Mouse (Mus musculus) embryonic facial prominence, embryonic 10.5 days (tissue): ENCODE data around the gene Scrn1. TPM values are rescaled to one million over a fixed set of nuclear protein-coding genes. Genes with fewer than 3 reads are reported as not detected.

Experiments used
- DNase-seq: peaks from one replicate; pipeline ENCODE4 v3.0.0-alpha.2; 2017; ENCODE audit warnings: low spot score
- H3K27ac ChIP-seq: fragments of 300-500 bp; sonication (generic); replicated peaks from 2 replicates; pipeline ENCODE4 v1.5.1; 2016; ENCODE audit warnings: mild to moderate bottlenecking
- H3K27me3 ChIP-seq: fragments of 300-500 bp; sonication (generic); replicated peaks from 2 replicates; pipeline ENCODE4 v1.6.1; 2016; ENCODE audit warnings: low read depth, mild to moderate bottlenecking; ENCODE audit not compliant: poor library complexity, severe bottlenecking
- H3K36me3 ChIP-seq: fragments of 300-500 bp; sonication (generic); replicated peaks from 2 replicates; pipeline ENCODE4 v1.6.1; 2016; ENCODE audit warnings: mild to moderate bottlenecking, moderate library complexity
- H3K4me1 ChIP-seq: fragments of 300-500 bp; sonication (generic); 2 replicates; pipeline ENCODE4 v1.6.1; 2016
- H3K4me3 ChIP-seq: fragments of 300-500 bp; sonication (generic); 2 replicates; pipeline ENCODE4 v1.5.1; 2016; ENCODE audit warnings: mild to moderate bottlenecking, moderate library complexity
- H3K9me3 ChIP-seq: fragments of 300-500 bp; sonication (generic); 2 replicates; pipeline ENCODE4 v1.6.1; 2016; ENCODE audit warnings: mild to moderate bottlenecking
- WGBS: fragments of 180-500 bp; shearing (Covaris S2); methylation state at CpG from one replicate; pipeline ENCODE4 v1.1.7; 2016; 5-methylcytosine and 5-hydroxymethylcytosine counted together
- polyA plus RNA-seq: library from polyadenylated mRNA; unstranded; fragments of >200 nt; fragmentation: Nextera tagmentation; extraction: Ambion mirVana; gene quantifications from 2 replicates; pipeline ENCODE4 v1.2.1, GENCODE M21; 2016

Scrn1 gene
- polyA plus RNA-seq, 1 experiment from 2014 or later, result 24.0 TPM

- WGBS, result 87% methylated on average over 7 of the region's 7 CpGs
- Histone ChIP-seq H3K36me3 (peaks cover 7% of the 10 kb centered on the region), H3K9me3 (peaks cover 2% of the 10 kb centered on the region; the same call in 1 of the 2 replicates), H3K27ac (no peak overlapping the region), H3K4me3 (no peak overlapping the region), H3K4me1 (peaks cover 34% of the 10 kb centered on the region), H3K27me3 (0 out of 2 replicates have a peak, but pooled peaks cover 2% of the 10 kb centered on the region)
- no peak for DNase-seq
Observed at GRCm38 (mm10) chr6:54542836-54543235, 23.5 kb downstream of the Scrn1 start.

DNA sequence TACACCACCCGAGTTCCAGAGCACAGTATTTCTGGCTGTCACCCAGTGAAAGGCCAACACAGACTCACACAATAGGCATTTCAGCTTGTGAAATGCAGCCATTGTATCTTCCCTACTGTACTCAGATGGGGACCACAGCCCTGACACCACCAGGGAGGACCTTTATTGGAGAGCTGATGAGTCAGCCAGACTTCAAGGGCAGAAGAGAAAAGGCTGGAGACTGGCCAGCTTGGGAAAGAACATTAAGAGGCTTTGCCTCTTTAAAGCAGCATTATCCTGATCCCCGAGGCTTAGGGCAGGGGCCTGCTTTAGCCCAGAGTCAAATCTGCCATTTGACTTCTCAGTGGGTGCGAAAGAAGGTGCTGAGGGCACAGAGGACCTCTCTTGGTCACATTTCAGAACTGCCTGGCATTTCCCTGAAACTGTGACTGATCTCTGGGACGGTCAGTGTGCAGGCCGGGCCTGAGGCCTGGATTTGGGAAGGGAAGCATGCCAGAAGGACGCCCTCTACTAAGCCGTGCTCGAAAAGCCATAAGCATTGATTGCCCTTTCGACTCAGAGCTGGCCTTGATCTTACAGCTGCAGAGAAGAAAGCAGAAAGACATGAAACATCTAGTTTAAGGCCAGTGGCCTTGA is 25.9 kb downstream of the Scrn1 start:
- DNase-seq, result no peak
- Histone ChIP-seq H3K36me3 (peaks cover 7% of the 10 kb centered on the region), H3K27me3 (0 out of 2 replicates have a peak, but pooled peaks cover 2% of the 10 kb centered on the region), H3K4me3 (no peak overlapping the region), H3K9me3 (peaks cover 2% of the 10 kb centered on the region; the same call in 1 of the 2 replicates), H3K27ac (0 out of 2 replicates have a peak overlapping the region, but pooled peaks have one; percentile 10), H3K4me1 (peaks cover 26% of the 10 kb centered on the region)
- WGBS, result 71% methylated on average over 9 of the region's 9 CpGs

GRCm38 (mm10) chr6:54539396-54539795 is 26.9 kb downstream of the Scrn1 start:
- peaks cover 7% of the 10 kb centered on the region for H3K36me3 ChIP-seq
- H3K27me3 ChIP-seq, result 0 out of 2 replicates have a peak, but pooled peaks cover 2% of the 10 kb centered on the region
- DNase-seq, result no peak
- no peak overlapping the region for H3K27ac ChIP-seq
- WGBS, result 79% methylated on average over 7 of the region's 7 CpGs
- peaks cover 26% of the 10 kb centered on the region for H3K4me1 ChIP-seq
- H3K9me3 ChIP-seq, result peaks cover 2% of the 10 kb centered on the region; the same call in 1 of the 2 replicates
- H3K4me3 ChIP-seq, result no peak overlapping the region

- WGBS, result 11% methylated on average over 3 of the region's 3 CpGs
- DNase-seq, result no peak
- Histone ChIP-seq H3K36me3 (peaks cover 6% of the 10 kb centered on the region), H3K9me3 (peaks cover 2% of the 10 kb centered on the region; the same call in 1 of the 2 replicates), H3K27ac (peak overlapping the region; percentile 59), H3K27me3 (0 out of 2 replicates have a peak, but pooled peaks cover 2% of the 10 kb centered on the region), H3K4me3 (no peak overlapping the region), H3K4me1 (peaks cover 26% of the 10 kb centered on the region)
Observed at GRCm38 (mm10) chr6:54538773-54539173, 27.5 kb downstream of the Scrn1 start.

DNA sequence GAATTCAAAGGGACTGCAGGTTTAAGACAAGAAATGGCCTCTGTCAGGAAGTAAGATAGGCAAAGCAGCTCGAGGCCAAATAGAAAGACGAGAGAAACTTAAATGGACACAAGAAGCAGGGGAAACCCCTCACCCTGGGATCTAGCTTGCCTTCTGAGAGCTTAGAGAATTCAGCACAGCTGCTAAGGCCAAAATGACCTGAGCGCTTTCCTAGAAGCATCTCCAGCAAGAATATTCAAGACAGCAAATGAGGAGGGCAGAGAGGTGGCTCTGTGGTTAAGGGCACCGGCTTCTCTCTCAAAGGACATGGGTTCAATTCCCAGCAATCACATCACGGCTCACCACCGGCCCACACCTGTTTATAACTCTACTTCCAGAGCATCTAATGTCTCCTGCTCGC is 29.2 kb downstream of the Scrn1 start:
- no peak for DNase-seq
- WGBS, result 74% methylated on average over 7 of the region's 7 CpGs
- H3K9me3 ChIP-seq, result no peaks in the 10 kb centered on the region
- 0 out of 2 replicates have a peak, but pooled peaks cover 2% of the 10 kb centered on the region for H3K27me3 ChIP-seq
- no peak overlapping the region for H3K4me3 ChIP-seq
- no peaks in the 10 kb centered on the region for H3K36me3 ChIP-seq
- no peak overlapping the region for H3K27ac ChIP-seq
- H3K4me1 ChIP-seq, result peaks cover 26% of the 10 kb centered on the region

DNA sequence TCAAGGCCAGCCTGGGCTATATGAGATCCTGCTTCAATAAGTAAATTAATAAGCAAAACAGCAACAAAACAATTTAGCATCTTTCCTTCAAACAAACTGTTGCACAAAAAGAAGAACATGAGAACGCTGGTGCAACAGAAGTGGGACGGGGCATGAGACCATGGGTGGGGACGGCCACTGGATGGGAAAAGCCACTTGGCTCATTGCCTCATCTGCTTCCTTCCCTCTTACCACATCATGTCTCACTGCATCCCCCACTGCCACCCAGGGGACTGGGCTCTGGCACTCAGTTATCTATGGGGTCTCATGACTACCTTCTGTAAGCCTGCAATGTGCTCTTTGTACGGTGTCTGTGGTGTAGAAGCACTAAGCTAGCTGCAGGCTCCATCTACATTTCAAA is 30.8 kb downstream of the Scrn1 start:
- no peak overlapping the region for H3K27ac ChIP-seq
- DNase-seq, result no peak
- H3K27me3 ChIP-seq, result 0 out of 2 replicates have a peak, but pooled peaks cover 2% of the 10 kb centered on the region
- H3K36me3 ChIP-seq, result no peaks in the 10 kb centered on the region
- peaks cover 30% of the 10 kb centered on the region for H3K4me1 ChIP-seq
- H3K4me3 ChIP-seq, result no peak overlapping the region
- WGBS, result 92% methylated on average over 4 of the region's 4 CpGs
- no peaks in the 10 kb centered on the region for H3K9me3 ChIP-seq

GRCm38 (mm10) chr6:54531048-54531481 is 35.2 kb downstream of the Scrn1 start:
- Histone ChIP-seq H3K4me1 (peaks cover 7% of the 10 kb centered on the region), H3K27me3 (no peaks in the 10 kb centered on the region; the same call in 1 of the 2 replicates), H3K9me3 (no peaks in the 10 kb centered on the region), H3K4me3 (no peak overlapping the region), H3K27ac (no peak overlapping the region), H3K36me3 (no peaks in the 10 kb centered on the region)
- DNase-seq, result no peak
- WGBS, result 70% methylated on average over 8 of the region's 8 CpGs

DNA sequence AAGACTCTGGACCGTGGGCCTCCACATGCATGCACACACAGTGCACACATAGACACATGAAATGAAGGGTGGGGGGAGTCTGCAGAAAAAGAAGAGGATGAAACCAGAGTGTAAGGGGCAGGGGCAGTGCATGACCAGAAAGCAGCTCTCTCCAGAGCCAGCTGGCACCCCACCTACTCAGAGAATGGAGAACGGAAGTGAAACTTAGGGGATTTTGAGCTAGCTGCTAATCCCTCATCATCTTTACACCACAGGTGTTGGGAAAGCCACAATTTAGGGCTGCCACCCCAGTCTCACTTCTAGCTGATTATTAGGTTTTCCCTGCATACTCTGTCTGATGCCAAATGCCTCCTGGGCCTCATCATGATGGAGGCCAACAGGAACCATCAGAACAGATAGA is 36.1 kb downstream of the Scrn1 start:
- no peak overlapping the region for H3K4me3 ChIP-seq
- no peak for DNase-seq
- WGBS, result 73% methylated on average over 2 of the region's 2 CpGs
- H3K27ac ChIP-seq, result no peak overlapping the region
- no peaks in the 10 kb centered on the region for H3K9me3 ChIP-seq
- H3K27me3 ChIP-seq, result no peaks in the 10 kb centered on the region; the same call in 1 of the 2 replicates
- no peaks in the 10 kb centered on the region; the same call in 1 of the 2 replicates for H3K36me3 ChIP-seq
- peaks cover 7% of the 10 kb centered on the region for H3K4me1 ChIP-seq

DNA sequence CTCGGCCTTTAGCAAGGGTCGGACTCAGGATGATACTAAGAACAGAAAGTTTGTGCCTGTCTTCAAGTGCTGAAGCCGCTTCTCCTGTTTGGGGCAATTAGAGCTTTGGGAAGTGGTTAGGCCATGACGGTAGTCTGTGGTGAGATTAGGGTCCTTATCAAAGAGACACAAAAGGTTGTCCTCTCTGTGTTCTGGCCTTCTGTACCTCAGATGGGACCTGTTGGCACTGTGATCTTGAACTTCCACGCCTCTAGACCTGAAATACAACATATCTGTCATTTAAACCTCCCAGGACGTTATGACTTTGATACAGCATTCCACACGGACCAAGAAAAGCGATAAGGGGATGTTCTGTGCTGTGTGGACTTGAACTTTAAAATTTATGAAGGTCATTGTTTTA is 37.6 kb downstream of the Scrn1 start:
- DNase-seq, result no peak
- Histone ChIP-seq H3K27me3 (no peaks in the 10 kb centered on the region; the same call in 1 of the 2 replicates), H3K4me1 (peaks cover 7% of the 10 kb centered on the region), H3K36me3 (peaks cover 4% of the 10 kb centered on the region; the same call in 1 of the 2 replicates), H3K9me3 (no peaks in the 10 kb centered on the region), H3K4me3 (no peak overlapping the region), H3K27ac (no peak overlapping the region)
- 90% methylated on average over 8 of the region's 8 CpGs for WGBS

GRCm38 (mm10) chr6:54518758-54519157 is 47.5 kb downstream of the Scrn1 start:
- Histone ChIP-seq H3K4me1 (peaks cover 5% of the 10 kb centered on the region; the same call in 1 of the 2 replicates), H3K9me3 (no peaks in the 10 kb centered on the region), H3K4me3 (no peak overlapping the region), H3K36me3 (peaks cover 5% of the 10 kb centered on the region; the same call in 1 of the 2 replicates), H3K27me3 (peaks cover 7% of the 10 kb centered on the region), H3K27ac (no peak overlapping the region; the same call in 1 of the 2 replicates)
- no peak for DNase-seq
- 77% methylated on average over 5 of the region's 5 CpGs for WGBS

- H3K4me3 ChIP-seq, result no peak overlapping the region
- 85% methylated on average over 2 of the region's 2 CpGs for WGBS
Observed at GRCm38 (mm10) chr6:54516512-54517134, 49.7 kb downstream of the Scrn1 start.

DNA sequence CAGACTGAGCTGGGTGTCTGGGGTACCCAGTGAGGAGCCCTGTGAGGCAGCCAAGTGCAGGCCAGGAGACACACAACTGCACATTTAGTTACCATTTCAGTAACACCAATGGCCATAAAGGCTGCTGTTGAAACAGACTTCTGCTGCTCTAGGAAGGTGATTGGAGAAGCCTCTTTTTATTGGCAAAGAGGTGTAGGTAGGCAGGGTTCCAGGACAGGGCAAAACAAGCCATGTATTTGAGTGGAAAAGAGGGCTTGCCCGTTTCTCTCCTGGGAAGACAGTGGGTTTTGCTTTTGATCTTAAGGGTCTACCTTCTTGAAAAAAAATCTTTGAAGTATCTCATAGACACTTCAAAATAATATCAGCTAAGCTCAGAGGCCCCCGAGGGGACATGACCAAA is 54.0 kb downstream of the Scrn1 start:
- no peak overlapping the region for H3K4me3 ChIP-seq
- peaks cover 33% of the 10 kb centered on the region for H3K4me1 ChIP-seq
- H3K36me3 ChIP-seq, result 0 out of 2 replicates have a peak, but pooled peaks cover 3% of the 10 kb centered on the region
- H3K27me3 ChIP-seq, result peaks cover 9% of the 10 kb centered on the region
- DNase-seq, result no peak
- no peak overlapping the region for H3K27ac ChIP-seq
- WGBS, result 78% methylated on average over 2 of the region's 2 CpGs
- H3K9me3 ChIP-seq, result no peaks in the 10 kb centered on the region

More at GRCm38 (mm10) chr6:54516512-54517134, 49.7 kb downstream of the Scrn1 start:
- Histone ChIP-seq H3K4me1 (peaks cover 9% of the 10 kb centered on the region; the same call in 1 of the 2 replicates), H3K9me3 (no peaks in the 10 kb centered on the region), H3K27ac (no peak overlapping the region), H3K36me3 (peaks cover 5% of the 10 kb centered on the region; the same call in 1 of the 2 replicates), H3K27me3 (peaks cover 7% of the 10 kb centered on the region)
- DNase-seq, result no peak
